Mouse (Mus musculus) kidney, adult 2 months (tissue): ENCODE data around the gene C1rl.
"Not testable (repeated sequence)": the region's sequence is repeated elsewhere in the genome, so short reads cannot be mapped to it uniquely, and the experiment has no call there.

Experiments used
- CTCF ChIP-seq: fragments of 200-500 bp; conservative IDR thresholded peaks from 2 replicates; pipeline ENCODE4 v1.5.1; 2011; ENCODE audit warnings: low read depth, mild to moderate bottlenecking, control low read depth, low read length, moderate library complexity, mixed read lengths; ENCODE audit not compliant: insufficient read depth, insufficient read length
- POLR2A ChIP-seq: fragments of 200-500 bp; IDR thresholded peaks from one replicate; pipeline ENCODE4 v1.6.1; 2011; ENCODE audit warnings: low read depth, low read length, control low read depth

GRCm38 (mm10) chr6:124547979-124548378 is 55.1 kb downstream of the C1rl start:
- not testable (repeated sequence) for TF ChIP-seq CTCF, POLR2A
